Mouse (Mus musculus): ENCODE data around the gene Zmynd8. TPM values are rescaled to one million over a fixed set of nuclear protein-coding genes. Genes with fewer than 3 reads are reported as not detected.

Gene Zmynd8
- polyA plus RNA-seq, 1 experiment, result 57.7 TPM

- Histone ChIP-seq H3K4me1 (peaks cover 19% of the 10 kb centered on the region; the same call in 1 of the 2 replicates), H3K36me3 (replicated peaks; ENCODE audit: low read length) (peaks cover 99% of the 10 kb centered on the region), H3K4me3 (replicated peaks) (no peak overlapping the region), H3K27me3 (replicated peaks) (no peaks in the 10 kb centered on the region), H3K9me3 (no peaks in the 10 kb centered on the region)
- TF ChIP-seq GATA1 (IDR thresholded peaks at IDR 0.05; ENCODE audit: borderline replicate concordance, low read length), result no peak
- TF ChIP-seq FLI1 (IDR thresholded peaks at IDR 0.05; ENCODE audit: low read length), result no peak
These were observed 67.1 kb downstream of the Zmynd8 start for GRCm38 (mm10) chr2:165831637-165832289.

- Histone ChIP-seq H3K9me3 (no peaks in the 10 kb centered on the region), H3K36me3 (replicated peaks; ENCODE audit: low read length) (peaks cover 99% of the 10 kb centered on the region), H3K4me1 (peaks cover 34% of the 10 kb centered on the region; the same call in 1 of the 2 replicates), H3K27me3 (replicated peaks) (no peaks in the 10 kb centered on the region), H3K4me3 (replicated peaks) (no peak overlapping the region)
- TF ChIP-seq FLI1 (IDR thresholded peaks at IDR 0.05; ENCODE audit: low read length) (no peak), GATA1 (IDR thresholded peaks at IDR 0.05; ENCODE audit: borderline replicate concordance, low read length) (no peak)
These were observed 70.0 kb downstream of the Zmynd8 start for GRCm38 (mm10) chr2:165828770-165829169.

GRCm38 (mm10) chr2:165825964-165826712 is 72.7 kb downstream of the Zmynd8 start:
- Histone ChIP-seq H3K4me3 (replicated peaks) (no peak overlapping the region), H3K27me3 (replicated peaks) (no peaks in the 10 kb centered on the region), H3K4me1 (peaks cover 39% of the 10 kb centered on the region), H3K36me3 (replicated peaks; ENCODE audit: low read length) (peaks cover 99% of the 10 kb centered on the region), H3K9me3 (no peaks in the 10 kb centered on the region)
- no peak for TF ChIP-seq GATA1 (IDR thresholded peaks at IDR 0.05; ENCODE audit: borderline replicate concordance, low read length)
- TF ChIP-seq FLI1 (IDR thresholded peaks at IDR 0.05; ENCODE audit: low read length), result no peak

GRCm38 (mm10) chr2:165825261-165825900 is 73.4 kb downstream of the Zmynd8 start:
- Histone ChIP-seq H3K36me3 (replicated peaks; ENCODE audit: low read length) (peaks cover 99% of the 10 kb centered on the region), H3K4me1 (peaks cover 47% of the 10 kb centered on the region)

GRCm38 (mm10) chr2:165824826-165825225 is 74.0 kb downstream of the Zmynd8 start:
- no peaks in the 10 kb centered on the region for H3K27me3 ChIP-seq (replicated peaks)
- no peak overlapping the region for H3K4me3 ChIP-seq (replicated peaks)
- H3K9me3 ChIP-seq, result no peaks in the 10 kb centered on the region
- H3K4me1 ChIP-seq, result peaks cover 52% of the 10 kb centered on the region
- peaks cover 99% of the 10 kb centered on the region for H3K36me3 ChIP-seq (replicated peaks; ENCODE audit: low read length)
- no peak for TF ChIP-seq FLI1 (IDR thresholded peaks at IDR 0.05; ENCODE audit: low read length)
- no peak for TF ChIP-seq GATA1 (IDR thresholded peaks at IDR 0.05; ENCODE audit: borderline replicate concordance, low read length)

More at GRCm38 (mm10) chr2:165825261-165825900, 73.4 kb downstream of the Zmynd8 start:
- Histone ChIP-seq H3K27me3 (replicated peaks) (no peaks in the 10 kb centered on the region), H3K9me3 (no peaks in the 10 kb centered on the region), H3K4me3 (replicated peaks) (no peak overlapping the region)
- no peak for TF ChIP-seq GATA1 (IDR thresholded peaks at IDR 0.05; ENCODE audit: borderline replicate concordance, low read length)

GRCm38 (mm10) chr2:165822478-165822877 is 76.3 kb downstream of the Zmynd8 start:
- Histone ChIP-seq H3K4me1 (peaks cover 74% of the 10 kb centered on the region), H3K36me3 (replicated peaks; ENCODE audit: low read length) (peaks cover 100% of the 10 kb centered on the region), H3K27me3 (replicated peaks) (no peaks in the 10 kb centered on the region), H3K9me3 (no peaks in the 10 kb centered on the region), H3K4me3 (replicated peaks) (no peak overlapping the region)
- TF ChIP-seq FLI1 (IDR thresholded peaks at IDR 0.05; ENCODE audit: low read length) (no peak), GATA1 (IDR thresholded peaks at IDR 0.05; ENCODE audit: borderline replicate concordance, low read length) (no peak)

GRCm38 (mm10) chr2:165821671-165822070 is 77.1 kb downstream of the Zmynd8 start:
- Histone ChIP-seq H3K9me3 (no peaks in the 10 kb centered on the region), H3K4me3 (replicated peaks) (no peak overlapping the region), H3K4me1 (peaks cover 69% of the 10 kb centered on the region), H3K36me3 (replicated peaks; ENCODE audit: low read length) (peaks cover 100% of the 10 kb centered on the region), H3K27me3 (replicated peaks) (no peaks in the 10 kb centered on the region)
- TF ChIP-seq FLI1 (IDR thresholded peaks at IDR 0.05; ENCODE audit: low read length) (no peak), GATA1 (IDR thresholded peaks at IDR 0.05; ENCODE audit: borderline replicate concordance, low read length) (no peak)

- Histone ChIP-seq H3K4me3 (replicated peaks) (no peak overlapping the region), H3K36me3 (replicated peaks; ENCODE audit: low read length) (peaks cover 100% of the 10 kb centered on the region), H3K4me1 (peaks cover 65% of the 10 kb centered on the region), H3K27me3 (replicated peaks) (no peaks in the 10 kb centered on the region), H3K9me3 (no peaks in the 10 kb centered on the region)
- TF ChIP-seq GATA1 (IDR thresholded peaks at IDR 0.05; ENCODE audit: borderline replicate concordance, low read length) (no peak), FLI1 (IDR thresholded peaks at IDR 0.05; ENCODE audit: low read length) (no peak)
These were observed 78.2 kb downstream of the Zmynd8 start for GRCm38 (mm10) chr2:165820504-165821095.

GRCm38 (mm10) chr2:165820073-165820472 is 78.7 kb downstream of the Zmynd8 start:
- Histone ChIP-seq H3K27me3 (replicated peaks) (no peaks in the 10 kb centered on the region), H3K9me3 (no peaks in the 10 kb centered on the region), H3K4me3 (replicated peaks) (no peak overlapping the region), H3K4me1 (peaks cover 60% of the 10 kb centered on the region), H3K36me3 (replicated peaks; ENCODE audit: low read length) (peaks cover 100% of the 10 kb centered on the region)
- TF ChIP-seq GATA1 (IDR thresholded peaks at IDR 0.05; ENCODE audit: borderline replicate concordance, low read length), result no peak
- no peak for TF ChIP-seq FLI1 (IDR thresholded peaks at IDR 0.05; ENCODE audit: low read length)
